Mouse (Mus musculus): ENCODE measurements around the gene Ugt1a6b.
"Not testable (repeated sequence)": the region's sequence is repeated elsewhere in the genome, so short reads cannot be mapped to it uniquely, and the experiment has no call there.

Gene Ugt1a6b

GRCm38 (mm10) chr1:88199996-88200395 lies 96.9 kb downstream of the Ugt1a6b start:
- no peak for DNase-seq (ENCODE audit: low spot score)

GRCm38 (mm10) chr1:88200456-88200855 lies 97.4 kb downstream of the Ugt1a6b start, which contains the start of gene Ugt1a2:
Gene Ugt1a2 (plus strand): TSS chr1:88200601.
- DNase-seq (ENCODE audit: low spot score) = no peak

GRCm38 (mm10) chr1:88205294-88205922 lies 102.4 kb downstream of the Ugt1a6b start, which contains the start of gene Dnajb3:
Gene Dnajb3 (minus strand): TSS chr1:88205782.
- peak; percentile 75 for DNase-seq (ENCODE audit: low spot score)

GRCm38 (mm10) chr1:88206843-88207479 lies 103.9 kb downstream of the Ugt1a6b start:
- DNase-seq (ENCODE audit: low spot score) = no peak

GRCm38 (mm10) chr1:88211812-88212211 lies 108.8 kb downstream of the Ugt1a6b start, which contains the start of gene Ugt1a1:
Gene Ugt1a1 (plus strand): TSS chr1:88211959.
- peak; percentile 14 for DNase-seq (ENCODE audit: low spot score)

- no peak for DNase-seq (ENCODE audit: low spot score)
Measured at GRCm38 (mm10) chr1:88212341-88213045, 109.4 kb downstream of the Ugt1a6b start.

GRCm38 (mm10) chr1:88213061-88213460 lies 110.0 kb downstream of the Ugt1a6b start:
- DNase-seq (ENCODE audit: low spot score) = no peak

GRCm38 (mm10) chr1:88213766-88214461 lies 110.9 kb downstream of the Ugt1a6b start:
- DNase-seq (ENCODE audit: low spot score) = peak; percentile 36

GRCm38 (mm10) chr1:88214462-88214952 lies 111.5 kb downstream of the Ugt1a6b start:
- DNase-seq (ENCODE audit: low spot score) = no peak

- no peak for DNase-seq (ENCODE audit: low spot score)
Measured at GRCm38 (mm10) chr1:88215466-88216380, 112.7 kb downstream of the Ugt1a6b start.

GRCm38 (mm10) chr1:88216551-88216950 lies 113.5 kb downstream of the Ugt1a6b start:
- DNase-seq (ENCODE audit: low spot score) = no peak

- DNase-seq (ENCODE audit: low spot score) = no peak
Measured at GRCm38 (mm10) chr1:88217144-88217543, 114.1 kb downstream of the Ugt1a6b start.

- no peak for DNase-seq (ENCODE audit: low spot score)
Measured at GRCm38 (mm10) chr1:88217576-88217975, 114.5 kb downstream of the Ugt1a6b start.

- no peak for DNase-seq (ENCODE audit: low spot score)
Measured at GRCm38 (mm10) chr1:88218051-88218450, 115.0 kb downstream of the Ugt1a6b start.

GRCm38 (mm10) chr1:88218591-88218990 lies 115.5 kb downstream of the Ugt1a6b start:
- no peak for DNase-seq (ENCODE audit: low spot score)

- no peak for DNase-seq (ENCODE audit: low spot score)
Measured at GRCm38 (mm10) chr1:88219054-88219453, 116.0 kb downstream of the Ugt1a6b start.

GRCm38 (mm10) chr1:88220336-88220735 lies 117.3 kb downstream of the Ugt1a6b start:
- no peak for DNase-seq (ENCODE audit: low spot score)

GRCm38 (mm10) chr1:88222216-88222615 lies 119.2 kb downstream of the Ugt1a6b start:
- DNase-seq (ENCODE audit: low spot score) = no peak

- not testable (repeated sequence) for DNase-seq (ENCODE audit: low spot score)
Measured at GRCm38 (mm10) chr1:88223011-88223515, 120.0 kb downstream of the Ugt1a6b start.

- DNase-seq (ENCODE audit: low spot score) = no peak
Measured at GRCm38 (mm10) chr1:88223591-88223990, 120.5 kb downstream of the Ugt1a6b start.
